Mouse (Mus musculus) layer of hippocampus, adult 11-12 months (tissue): ENCODE measurements around the gene Tas2r105.

Experiments used
- DNase-seq: peaks from one replicate; pipeline ENCODE4 v3.0.0; 2022; ENCODE audit warnings: low spot score

Gene Tas2r105

DNA sequence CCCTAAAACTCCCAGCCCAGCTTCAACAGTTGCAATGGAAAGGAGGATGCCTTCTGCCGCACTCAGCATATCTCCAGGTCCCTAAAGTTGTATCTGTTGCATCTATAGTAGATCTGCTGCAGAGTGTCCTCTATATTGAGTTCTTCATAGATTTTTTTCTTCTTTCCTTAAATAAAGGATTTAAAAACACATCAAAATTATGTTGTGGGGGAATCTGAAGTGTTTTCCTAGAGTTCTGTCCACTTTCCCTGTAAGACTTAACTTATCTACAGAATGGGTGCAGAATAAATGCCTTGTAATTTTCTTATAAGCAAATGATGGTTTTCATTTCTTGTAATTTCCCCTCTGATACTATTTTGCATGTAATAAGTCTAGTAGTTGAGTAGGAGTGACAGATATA is at the start of gene Tas2r105:
Gene Tas2r105 (minus strand): TSS at position 101 of the 400 bp plus-strand sequence.
- DNase-seq = no peak

DNA sequence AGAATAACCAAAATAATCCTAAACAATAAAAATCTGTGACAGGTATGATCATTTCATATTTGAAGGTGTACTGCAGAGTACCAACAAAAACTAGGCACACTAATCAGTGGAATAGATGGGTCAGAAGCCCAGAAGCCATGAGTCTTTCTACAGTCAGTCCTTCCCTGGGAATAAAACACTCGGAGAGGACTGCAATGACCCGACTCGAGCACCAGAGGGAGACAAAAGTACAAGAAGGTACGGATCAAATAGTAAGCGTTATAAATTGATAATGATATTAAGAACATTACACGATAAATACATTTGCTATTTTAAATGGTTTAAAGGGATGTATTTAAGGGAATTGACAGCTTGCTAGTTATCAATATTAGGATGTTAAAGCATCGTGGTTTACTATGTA is 25.5 kb upstream of the Tas2r105 start:
- DNase-seq = no peak

DNA sequence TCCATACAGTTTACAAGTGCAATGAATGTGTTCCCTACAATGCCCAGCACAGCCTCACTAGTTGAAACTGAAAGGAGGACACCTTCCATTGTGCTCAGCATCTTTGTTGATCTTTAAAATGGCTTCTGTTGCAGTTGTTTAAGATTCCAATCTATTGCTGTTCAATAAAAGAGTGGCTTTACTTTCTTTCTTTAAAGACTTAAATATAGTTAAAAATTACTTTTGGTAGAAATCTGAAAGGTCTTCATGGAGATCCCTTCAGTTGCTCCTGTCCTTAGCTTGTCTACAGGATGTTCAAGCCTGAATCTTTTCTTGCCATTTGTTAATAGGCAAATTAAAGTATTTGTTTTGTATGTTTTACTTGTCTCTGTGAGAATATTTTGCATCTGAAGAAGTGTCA is 2.7 kb upstream of the Tas2r105 start, which contains the start of gene Tas2r114:
Gene Tas2r114 (minus strand): TSS at position 101 of the 400 bp plus-strand sequence.
- no peak for DNase-seq

DNA sequence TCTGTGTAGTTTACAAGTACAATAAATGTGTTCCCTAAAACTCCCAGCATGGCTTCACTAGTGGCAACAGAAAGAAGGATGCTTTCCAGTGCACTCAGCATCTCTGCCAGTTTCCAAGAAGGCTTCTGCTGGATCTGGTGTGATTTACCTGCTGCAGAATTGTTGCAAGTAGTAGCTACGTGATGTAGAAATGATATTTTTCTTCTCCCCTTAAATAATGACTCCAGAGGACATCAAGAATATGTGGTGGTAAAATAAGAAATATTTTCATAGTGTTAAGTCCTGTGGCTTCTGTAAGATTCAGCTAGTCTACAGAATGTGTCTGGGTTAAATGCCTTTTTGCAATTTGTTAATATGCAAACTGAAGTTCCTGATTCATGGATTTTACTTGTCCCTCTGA is 1.7 kb downstream of the Tas2r105 start, which contains the start of gene Tas2r104:
Gene Tas2r104 (minus strand): TSS at position 101 of the 400 bp plus-strand sequence.
- DNase-seq = no peak

DNA sequence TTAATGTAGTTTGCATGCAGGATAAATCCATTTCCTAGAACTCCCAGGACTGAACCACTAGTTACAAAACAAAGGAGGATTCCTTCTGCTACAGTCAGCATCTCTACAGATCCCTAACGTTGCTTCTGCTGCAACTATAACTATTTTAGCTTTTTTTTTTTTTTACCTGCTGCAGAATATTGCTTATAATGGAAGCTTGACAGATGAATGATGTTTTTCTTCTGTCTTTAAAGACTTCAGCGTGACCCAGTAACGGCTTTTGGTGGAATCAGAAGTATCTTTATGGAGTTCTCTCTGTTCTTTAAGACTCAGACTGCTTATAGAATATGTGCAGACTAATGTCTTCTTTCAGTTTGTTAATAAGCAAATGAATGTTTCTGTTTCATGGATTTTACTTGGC is 8.5 kb downstream of the Tas2r105 start, which contains the start of gene Tas2r106:
Gene Tas2r106 (minus strand): TSS at position 101 of the 400 bp plus-strand sequence.
- DNase-seq = no peak

DNA sequence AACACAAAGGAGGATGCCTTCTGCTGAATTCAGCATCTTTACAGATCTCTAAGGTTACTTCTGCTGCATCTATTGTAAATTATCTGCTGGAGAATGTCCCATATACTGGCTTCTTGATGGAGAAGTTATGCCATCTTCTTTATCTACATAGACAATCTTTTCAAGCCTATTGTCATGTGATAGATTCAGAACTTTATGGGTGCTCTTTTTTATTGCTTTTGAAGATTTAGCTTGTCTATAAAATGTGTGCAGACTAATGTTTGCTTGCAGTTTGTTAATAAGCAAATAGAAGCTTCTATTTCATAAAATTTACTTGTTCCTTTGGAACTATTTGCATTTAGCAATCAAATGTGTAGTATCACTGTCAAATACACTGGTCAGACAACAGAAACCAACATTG is 27.2 kb downstream of the Tas2r105 start, which contains the start of gene Tas2r107:
Gene Tas2r107 (minus strand): TSS at position 101 of the 400 bp plus-strand sequence.
- DNase-seq = no peak
